Mouse (Mus musculus): ENCODE measurements around the gene Zfand2b. TPM values are rescaled to one million over a fixed set of nuclear protein-coding genes. Genes with fewer than 3 reads are reported as not detected.
A peak's percentile ranks its signal among the peaks of the same experiment; 100 is the strongest.

The Zfand2b gene
- polyA plus RNA-seq, 1 experiment from 2014 or later, result 32.9 TPM

- ATAC-seq (ENCODE audit: insufficient read depth) (no peak), DNase-seq (no peak)
- H3K27ac ChIP-seq (ENCODE audit: low read depth), result no peak overlapping the region
- TF ChIP-seq CTCF (IDR thresholded peaks at IDR 0.05; ENCODE audit: low read depth), result no peak
- no peak overlapping the region for H3K9ac ChIP-seq
- peaks cover 3% of the 10 kb centered on the region; the same call in 1 of the 2 replicates for H3K4me1 ChIP-seq (ENCODE audit: insufficient read depth)
- peaks cover 43% of the 10 kb centered on the region for H3K36me3 ChIP-seq (ENCODE audit: insufficient read depth)
- H3K4me3 ChIP-seq (ENCODE audit: low read depth, low read length), result no peak overlapping the region
- H3K4me2 ChIP-seq, result no peak overlapping the region
- WGBS, result 60% methylated on average over 5 of the region's 5 CpGs
- peaks cover 26% of the 10 kb centered on the region for H3K27me3 ChIP-seq (ENCODE audit: insufficient read depth, low read length)
- H3K9me3 ChIP-seq (ENCODE audit: low read depth, low read length), result no peaks in the 10 kb centered on the region
These were observed 46.4 kb downstream of the Zfand2b start for GRCm38 (mm10) chr1:75214886-75215285.

GRCm38 (mm10) chr1:75215785-75216184 lies 47.3 kb downstream of the Zfand2b start:
- H3K4me3 ChIP-seq (ENCODE audit: low read depth, low read length), result no peak overlapping the region
- H3K4me1 ChIP-seq (ENCODE audit: insufficient read depth), result no peaks in the 10 kb centered on the region; the same call in 1 of the 2 replicates
- H3K9me3 ChIP-seq (ENCODE audit: low read depth, low read length), result no peaks in the 10 kb centered on the region
- H3K9ac ChIP-seq, result no peak overlapping the region
- DNase-seq (no peak), ATAC-seq (ENCODE audit: insufficient read depth) (no peak)
- WGBS, result 92% methylated on average over 9 of the region's 9 CpGs
- H3K36me3 ChIP-seq (ENCODE audit: insufficient read depth), result peaks cover 43% of the 10 kb centered on the region
- H3K4me2 ChIP-seq, result no peak overlapping the region
- no peak overlapping the region for H3K27ac ChIP-seq (ENCODE audit: low read depth)
- TF ChIP-seq CTCF (IDR thresholded peaks at IDR 0.05; ENCODE audit: low read depth), result no peak
- peaks cover 35% of the 10 kb centered on the region for H3K27me3 ChIP-seq (ENCODE audit: insufficient read depth, low read length)

GRCm38 (mm10) chr1:75216797-75217585 lies 48.5 kb downstream of the Zfand2b start:
- Histone ChIP-seq H3K36me3 (ENCODE audit: insufficient read depth) (peaks cover 40% of the 10 kb centered on the region), H3K9me3 (ENCODE audit: low read depth, low read length) (no peaks in the 10 kb centered on the region), H3K27me3 (ENCODE audit: insufficient read depth, low read length) (peaks cover 41% of the 10 kb centered on the region), H3K27ac (ENCODE audit: low read depth) (no peak overlapping the region), H3K4me1 (ENCODE audit: insufficient read depth) (no peaks in the 10 kb centered on the region; the same call in 1 of the 2 replicates), H3K4me3 (ENCODE audit: low read depth, low read length) (peak overlapping the region; percentile 53; the same call in 1 of the 2 replicates), H3K4me2 (peak overlapping the region; percentile 99), H3K9ac (no peak overlapping the region)
- no peak for TF ChIP-seq CTCF (IDR thresholded peaks at IDR 0.05; ENCODE audit: low read depth)
- ATAC-seq (ENCODE audit: insufficient read depth) (no peak), DNase-seq (no peak)
- 64% methylated on average over 13 of the region's 13 CpGs for WGBS

GRCm38 (mm10) chr1:75217893-75218226 lies 49.4 kb downstream of the Zfand2b start:
- Histone ChIP-seq H3K9me3 (ENCODE audit: low read depth, low read length) (no peaks in the 10 kb centered on the region), H3K27me3 (ENCODE audit: insufficient read depth, low read length) (peaks cover 41% of the 10 kb centered on the region), H3K4me2 (peak overlapping the region; percentile 99), H3K36me3 (ENCODE audit: insufficient read depth) (peaks cover 32% of the 10 kb centered on the region), H3K4me1 (ENCODE audit: insufficient read depth) (no peaks in the 10 kb centered on the region; the same call in 1 of the 2 replicates), H3K4me3 (ENCODE audit: low read depth, low read length) (peak overlapping the region; percentile 53), H3K9ac (peak overlapping the region; percentile 54), H3K27ac (ENCODE audit: low read depth) (peak overlapping the region; percentile 0; the same call in 1 of the 2 replicates)
- ATAC-seq (ENCODE audit: insufficient read depth) (no peak), DNase-seq (no peak)
- 3% methylated on average over 6 of the region's 6 CpGs for WGBS
- no peak for TF ChIP-seq CTCF (IDR thresholded peaks at IDR 0.05; ENCODE audit: low read depth)

GRCm38 (mm10) chr1:75218227-75219001 lies 50.0 kb downstream of the Zfand2b start:
- H3K27me3 ChIP-seq (ENCODE audit: insufficient read depth, low read length), result peaks cover 41% of the 10 kb centered on the region
- ATAC-seq (ENCODE audit: insufficient read depth) (peak; percentile 65), DNase-seq (peak; percentile 19)
- no peak for TF ChIP-seq CTCF (IDR thresholded peaks at IDR 0.05; ENCODE audit: low read depth)
- no peaks in the 10 kb centered on the region for H3K9me3 ChIP-seq (ENCODE audit: low read depth, low read length)
- peaks cover 26% of the 10 kb centered on the region for H3K36me3 ChIP-seq (ENCODE audit: insufficient read depth)
- no peaks in the 10 kb centered on the region; the same call in 1 of the 2 replicates for H3K4me1 ChIP-seq (ENCODE audit: insufficient read depth)
- 1% methylated on average over 38 of the region's 38 CpGs for WGBS
- peak overlapping the region; percentile 54 for H3K9ac ChIP-seq
- no peak overlapping the region; the same call in 1 of the 2 replicates for H3K27ac ChIP-seq (ENCODE audit: low read depth)
- peak overlapping the region; percentile 99 for H3K4me2 ChIP-seq
- peak overlapping the region; percentile 53 for H3K4me3 ChIP-seq (ENCODE audit: low read depth, low read length)

- no peaks in the 10 kb centered on the region for H3K9me3 ChIP-seq (ENCODE audit: low read depth, low read length)
- under 1% methylated on average over 24 of the region's 24 CpGs for WGBS
- H3K27ac ChIP-seq (ENCODE audit: low read depth), result no peak overlapping the region
- H3K27me3 ChIP-seq (ENCODE audit: insufficient read depth, low read length), result peaks cover 41% of the 10 kb centered on the region
- no peaks in the 10 kb centered on the region; the same call in 1 of the 2 replicates for H3K4me1 ChIP-seq (ENCODE audit: insufficient read depth)
- ATAC-seq (ENCODE audit: insufficient read depth) (peak; percentile 89), DNase-seq (peak; percentile 87)
- H3K4me3 ChIP-seq (ENCODE audit: low read depth, low read length), result peak overlapping the region; percentile 53
- no peak; the same call in 1 of the 2 replicates for TF ChIP-seq CTCF (IDR thresholded peaks at IDR 0.05; ENCODE audit: low read depth)
- peak overlapping the region; percentile 99 for H3K4me2 ChIP-seq
- H3K9ac ChIP-seq, result peak overlapping the region; percentile 54
- peaks cover 20% of the 10 kb centered on the region for H3K36me3 ChIP-seq (ENCODE audit: insufficient read depth)
These were observed 50.6 kb downstream of the Zfand2b start for GRCm38 (mm10) chr1:75219078-75219477.

GRCm38 (mm10) chr1:75219531-75219930 lies 51.1 kb downstream of the Zfand2b start, which contains the start of gene Tuba4a:
Gene Tuba4a, minus strand, starts transcription at chr1:75219865.
- H3K4me2 ChIP-seq, result peak within 1 kb of the TSS; percentile 99
- peaks cover 41% of the 10 kb centered on the region for H3K27me3 ChIP-seq (ENCODE audit: insufficient read depth, low read length)
- DNase-seq (peak; percentile 27), ATAC-seq (ENCODE audit: insufficient read depth) (peak; percentile 50)
- no peak within 1 kb of the TSS; the same call in 1 of the 2 replicates for H3K27ac ChIP-seq (ENCODE audit: low read depth)
- H3K36me3 ChIP-seq (ENCODE audit: insufficient read depth), result peaks cover 15% of the 10 kb centered on the region
- WGBS, result under 1% methylated on average over 34 of the region's 34 CpGs
- peak within 1 kb of the TSS; percentile 54 for H3K9ac ChIP-seq
- H3K4me3 ChIP-seq (ENCODE audit: low read depth, low read length), result peak within 1 kb of the TSS; percentile 53
- peak; percentile 45 for TF ChIP-seq CTCF (IDR thresholded peaks at IDR 0.05; ENCODE audit: low read depth)
- no peaks in the 10 kb centered on the region; the same call in 1 of the 2 replicates for H3K4me1 ChIP-seq (ENCODE audit: insufficient read depth)
- H3K9me3 ChIP-seq (ENCODE audit: low read depth, low read length), result no peaks in the 10 kb centered on the region

Small RNAs within 50 kb of the gene (microRNA-seq; reads per million reads assigned to microRNA genes)
- gene Gm27943 (ENCODE audit: borderline number of aligned reads), result not detected

Other genes starting within 250 kb of the Zfand2b start
- gene Cfap65, start 233.0 kb upstream of the Zfand2b start, polyA plus RNA-seq (2014; fragmentation: Nextera tagmentation; extraction: Ambion mirVana), result 0.05 and 0.14 TPM in 2 replicates
- 0.12 and 0.14 TPM in 2 replicates for gene Ihh, start 217.0 kb upstream of the Zfand2b start, polyA plus RNA-seq (2014; fragmentation: Nextera tagmentation; extraction: Ambion mirVana)
- 9.2 and 10.0 TPM in 2 replicates for gene Nhej1, start 43.4 kb upstream of the Zfand2b start, polyA plus RNA-seq (2014; fragmentation: Nextera tagmentation; extraction: Ambion mirVana)
- 0.20 and 0.23 TPM in 2 replicates for gene Slc23a3, start 34.8 kb upstream of the Zfand2b start, polyA plus RNA-seq (2014; fragmentation: Nextera tagmentation; extraction: Ambion mirVana)
- 31.5 and 32.4 TPM in 2 replicates for gene Cnppd1, start 25.9 kb upstream of the Zfand2b start, polyA plus RNA-seq (2014; fragmentation: Nextera tagmentation; extraction: Ambion mirVana)
- 52.9 and 55.2 TPM in 2 replicates for gene Retreg2, start 25.9 kb upstream of the Zfand2b start, polyA plus RNA-seq (2014; fragmentation: Nextera tagmentation; extraction: Ambion mirVana)
- 15.4 and 16.8 TPM in 2 replicates for gene Abcb6, start 11.7 kb downstream of the Zfand2b start, polyA plus RNA-seq (2014; fragmentation: Nextera tagmentation; extraction: Ambion mirVana)
- 13.3 and 16.5 TPM in 2 replicates for gene Ankzf1, start 23.5 kb downstream of the Zfand2b start, polyA plus RNA-seq (2014; fragmentation: Nextera tagmentation; extraction: Ambion mirVana)
- gene Atg9a, start 23.6 kb downstream of the Zfand2b start, polyA plus RNA-seq (2014; fragmentation: Nextera tagmentation; extraction: Ambion mirVana), result 25.2 and 27.5 TPM in 2 replicates
- 16.0 and 16.7 TPM in 2 replicates for gene Glb1l, start 42.2 kb downstream of the Zfand2b start, polyA plus RNA-seq (2014; fragmentation: Nextera tagmentation; extraction: Ambion mirVana)
- 115 and 119 TPM in 2 replicates for gene Stk16, start 42.2 kb downstream of the Zfand2b start, polyA plus RNA-seq (2014; fragmentation: Nextera tagmentation; extraction: Ambion mirVana)
- gene Tuba4a, start 51.2 kb downstream of the Zfand2b start, polyA plus RNA-seq (2014; fragmentation: Nextera tagmentation; extraction: Ambion mirVana), result 21.3 and 25.3 TPM in 2 replicates
- gene A630095N17Rik, start 63.5 kb downstream of the Zfand2b start, polyA plus RNA-seq (2014; fragmentation: Nextera tagmentation; extraction: Ambion mirVana), result not detected in 2 replicates
- gene Dnajb2, start 67.8 kb downstream of the Zfand2b start, polyA plus RNA-seq (2014; fragmentation: Nextera tagmentation; extraction: Ambion mirVana), result 14.1 and 16.9 TPM in 2 replicates
- 0.21 and 0.37 TPM in 2 replicates for gene Ptprn, start 95.9 kb downstream of the Zfand2b start, polyA plus RNA-seq (2014; fragmentation: Nextera tagmentation; extraction: Ambion mirVana)
- gene Resp18, start 109.8 kb downstream of the Zfand2b start, polyA plus RNA-seq (2014; fragmentation: Nextera tagmentation; extraction: Ambion mirVana), result not detected in 2 replicates
- gene Dnpep, start 149.3 kb downstream of the Zfand2b start, polyA plus RNA-seq (2014; fragmentation: Nextera tagmentation; extraction: Ambion mirVana), result 110 and 113 TPM in 2 replicates
- gene Des, start 191.7 kb downstream of the Zfand2b start, polyA plus RNA-seq (2014; fragmentation: Nextera tagmentation; extraction: Ambion mirVana), result 42.9 and 46.3 TPM in 2 replicates
- gene Speg, start 206.7 kb downstream of the Zfand2b start, polyA plus RNA-seq (2014; fragmentation: Nextera tagmentation; extraction: Ambion mirVana), result 40.1 and 44.7 TPM in 2 replicates

All from lung, embryonic 14.5 days (tissue).